Mouse (Mus musculus) hindbrain, embryonic 12.5 days (tissue): ENCODE results near the gene Sirt1. TPM values are rescaled to one million over a fixed set of nuclear protein-coding genes. Genes with fewer than 3 reads are reported as not detected.

Experiments used
- ATAC-seq: fragments of 200-750 bp; cut with Nextera tagmentation; 2 replicates; pipeline ENCODE4 v1.8.0; 2017; ENCODE audit warnings: moderate TSS enrichment; ENCODE audit not compliant: low FRiP score
- H3K27ac ChIP-seq: fragments of 300-500 bp; sonication (generic); 2 replicates; pipeline ENCODE4 v1.5.1; 2016; ENCODE audit warnings: mild to moderate bottlenecking
- H3K27me3 ChIP-seq: fragments of 300-500 bp; sonication (generic); 2 replicates; pipeline ENCODE4 v1.6.1; 2016; ENCODE audit warnings: mild to moderate bottlenecking
- H3K36me3 ChIP-seq: fragments of 300-500 bp; sonication (generic); 2 replicates; pipeline ENCODE4 v1.6.1; 2016; ENCODE audit warnings: mild to moderate bottlenecking
- H3K4me1 ChIP-seq: fragments of 300-500 bp; sonication (generic); 2 replicates; pipeline ENCODE4 v1.6.1; 2016
- H3K4me2 ChIP-seq: fragments of 300-500 bp; sonication (generic); replicated peaks from 2 replicates; pipeline ENCODE4 v1.6.1; 2016; ENCODE audit warnings: mild to moderate bottlenecking
- H3K4me3 ChIP-seq: fragments of 300-500 bp; sonication (generic); 2 replicates; pipeline ENCODE4 v1.5.1; 2016; ENCODE audit warnings: mild to moderate bottlenecking
- H3K9ac ChIP-seq: fragments of 300-500 bp; sonication (generic); 2 replicates; pipeline ENCODE4 v1.6.1; 2016; ENCODE audit warnings: mild to moderate bottlenecking, moderate library complexity
- H3K9me3 ChIP-seq: fragments of 300-500 bp; sonication (generic); replicated peaks from 2 replicates; pipeline ENCODE4 v1.6.1; 2016; ENCODE audit warnings: mild to moderate bottlenecking
- WGBS: fragments of 180-500 bp; shearing (Covaris S2); methylation state at CpG from one replicate; pipeline ENCODE4 v1.1.7; 2016; 5-methylcytosine and 5-hydroxymethylcytosine counted together
- polyA plus RNA-seq: library from polyadenylated mRNA; unstranded; fragments of >200 nt; fragmentation: Nextera tagmentation; extraction: Ambion mirVana; gene quantifications from 2 replicates; pipeline ENCODE4 v1.2.1, GENCODE M21; 2016

Sirt1 gene
- polyA plus RNA-seq, 1 experiment from 2014 or later, result 8.6 TPM

DNA sequence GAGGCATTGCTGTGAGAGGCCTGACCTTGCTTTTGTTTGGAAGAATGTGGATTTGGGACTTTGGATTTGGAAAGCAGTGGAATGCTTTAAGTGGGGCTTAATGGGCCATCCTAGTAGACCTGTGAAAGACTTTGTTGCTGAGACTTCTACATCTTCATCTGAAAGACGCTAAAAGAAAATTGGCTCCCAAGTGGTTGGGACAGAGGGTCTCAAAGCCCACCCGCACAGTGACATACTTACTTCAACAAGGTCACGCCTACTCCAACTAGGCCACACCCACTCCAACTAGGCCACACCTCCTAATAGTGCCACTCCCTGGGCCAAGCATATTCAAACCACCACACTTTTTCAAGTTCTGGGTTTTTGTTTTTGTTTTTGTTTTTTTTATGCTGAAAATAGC is 36.8 kb downstream of the Sirt1 start:
- Histone ChIP-seq H3K4me1 (no peaks in the 10 kb centered on the region), H3K27ac (no peak overlapping the region), H3K9me3 (no peaks in the 10 kb centered on the region), H3K27me3 (no peaks in the 10 kb centered on the region), H3K36me3 (no peaks in the 10 kb centered on the region), H3K4me2 (no peak overlapping the region), H3K9ac (no peak overlapping the region), H3K4me3 (no peak overlapping the region)
- ATAC-seq, result no peak
- WGBS, result 97% methylated on average over 3 of the region's 3 CpGs

DNA sequence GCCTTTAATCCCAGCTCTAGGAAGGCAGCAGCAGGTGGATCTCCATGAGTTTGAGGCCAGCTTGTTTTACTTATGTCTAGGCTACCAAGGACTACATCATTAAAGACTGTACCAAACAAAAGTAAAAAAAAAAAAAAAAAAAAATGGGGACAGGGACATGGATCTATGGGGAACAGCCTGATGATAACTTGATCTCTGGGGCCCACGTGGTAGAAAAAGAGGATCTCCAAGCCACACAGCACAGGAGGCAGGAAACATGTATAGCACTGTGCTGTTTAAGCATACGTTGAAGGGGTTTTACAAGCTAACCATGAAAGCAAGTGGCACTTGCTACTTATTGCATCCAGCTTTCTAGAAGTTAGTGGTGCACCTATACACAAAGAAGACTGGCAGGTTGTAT is 40.2 kb downstream of the Sirt1 start:
- peaks cover 13% of the 10 kb centered on the region for H3K4me1 ChIP-seq
- no peak overlapping the region for H3K9ac ChIP-seq
- no peaks in the 10 kb centered on the region for H3K36me3 ChIP-seq
- H3K4me3 ChIP-seq, result no peak overlapping the region
- no peak overlapping the region for H3K27ac ChIP-seq
- ATAC-seq, result no peak
- no peaks in the 10 kb centered on the region for H3K27me3 ChIP-seq
- no peaks in the 10 kb centered on the region for H3K9me3 ChIP-seq
- H3K4me2 ChIP-seq, result no peak overlapping the region
- 85% methylated on average over 2 of the region's 2 CpGs for WGBS

DNA sequence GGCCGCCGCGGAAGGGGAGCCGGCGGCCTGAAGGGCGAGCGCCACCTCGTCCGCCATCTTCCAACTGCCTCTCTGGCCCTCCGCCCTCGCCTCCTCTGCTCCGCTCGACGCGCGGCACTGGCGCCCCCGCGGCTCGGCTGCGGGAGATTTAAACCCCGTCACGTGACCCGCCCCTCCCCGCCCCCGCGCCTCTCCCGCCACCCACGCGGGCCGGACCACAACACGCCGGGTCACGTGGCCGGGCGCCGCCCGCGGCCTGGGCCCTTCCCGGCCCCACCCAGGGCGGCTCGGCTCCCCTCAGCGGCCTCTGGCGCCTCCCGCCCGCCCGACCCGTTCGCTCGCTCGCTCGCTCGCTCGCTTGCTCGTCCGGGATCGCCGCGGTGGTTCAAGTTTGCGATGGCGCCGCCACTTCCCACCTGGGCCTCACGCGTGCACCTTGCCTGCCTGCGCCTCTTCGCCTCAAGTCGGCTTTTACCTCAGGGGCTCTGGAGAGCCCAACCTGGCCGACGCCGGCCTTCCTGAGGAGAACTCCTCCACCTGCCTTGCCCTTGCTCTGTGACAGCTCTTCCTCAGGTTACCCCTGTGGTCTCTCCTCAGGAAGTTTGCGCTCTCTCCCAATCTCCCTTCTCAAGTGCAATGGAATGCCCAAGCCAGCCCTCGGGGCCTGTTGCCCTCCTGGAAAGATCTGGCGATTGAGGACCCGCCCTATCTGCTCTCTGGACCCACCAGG is 42.4 kb downstream of the Sirt1 start:
- Histone ChIP-seq H3K4me2 (peak overlapping the region; percentile 73), H3K9me3 (no peaks in the 10 kb centered on the region), H3K36me3 (no peaks in the 10 kb centered on the region; the same call in 1 of the 2 replicates), H3K27me3 (no peaks in the 10 kb centered on the region), H3K9ac (peak overlapping the region; percentile 86), H3K27ac (peak overlapping the region; percentile 95), H3K4me3 (peak overlapping the region; percentile 67), H3K4me1 (peaks cover 18% of the 10 kb centered on the region)
- WGBS, result 1% methylated on average over 39 of the region's 74 CpGs
- peak; percentile 97 for ATAC-seq

DNA sequence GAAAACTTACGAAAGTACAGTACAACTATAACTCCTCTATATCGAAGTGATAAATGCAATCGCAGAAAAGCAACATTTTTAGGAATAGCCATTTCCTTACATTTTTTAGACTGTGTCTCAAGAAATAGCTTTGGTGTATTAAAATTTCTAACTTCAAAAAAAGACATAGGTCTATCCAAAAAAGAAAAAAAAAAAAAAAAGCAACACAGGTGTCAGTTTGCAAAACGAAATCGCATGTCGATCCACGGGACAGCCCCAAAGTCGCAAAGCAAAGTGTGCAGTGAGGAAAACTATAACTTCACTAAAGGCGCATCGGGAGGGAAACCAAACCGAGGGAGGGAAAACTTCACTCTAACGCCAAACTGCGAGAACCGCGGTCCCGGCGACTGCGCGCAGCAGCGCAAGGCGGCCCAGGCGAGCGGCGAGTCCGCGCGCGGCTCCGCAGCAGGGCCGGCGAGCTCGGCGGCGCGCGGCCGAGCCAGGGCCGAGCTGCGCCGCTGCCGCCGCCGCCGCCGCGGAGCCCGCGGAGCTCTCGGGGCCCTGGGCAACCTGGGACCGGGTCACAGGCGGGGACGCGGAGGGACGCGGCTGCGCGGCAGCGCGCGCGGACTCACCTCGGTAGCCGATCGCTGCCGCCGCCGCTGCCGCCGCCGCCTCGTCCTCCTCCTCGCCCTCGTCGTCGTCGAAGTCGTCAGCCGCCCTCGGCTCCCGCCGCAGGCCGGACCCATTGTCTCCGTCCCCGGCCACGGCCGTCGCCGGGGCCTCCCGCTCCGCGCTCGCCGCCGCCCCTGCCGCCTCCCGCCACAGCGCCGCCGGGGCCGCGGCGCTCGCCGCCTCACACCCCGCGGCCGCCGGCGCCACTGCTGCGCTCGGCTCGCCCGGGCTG is 43.3 kb downstream of the Sirt1 start:
- H3K4me1 ChIP-seq, result peaks cover 18% of the 10 kb centered on the region
- H3K27me3 ChIP-seq, result no peaks in the 10 kb centered on the region
- H3K36me3 ChIP-seq, result peaks cover 5% of the 10 kb centered on the region; the same call in 1 of the 2 replicates
- no peaks in the 10 kb centered on the region for H3K9me3 ChIP-seq
- peak overlapping the region; percentile 67 for H3K4me3 ChIP-seq
- under 1% methylated on average over 96 of the region's 113 CpGs for WGBS
- H3K27ac ChIP-seq, result peak overlapping the region; percentile 95
- peak overlapping the region; percentile 73 for H3K4me2 ChIP-seq
- peak; percentile 89 for ATAC-seq
- H3K9ac ChIP-seq, result peak overlapping the region; percentile 86

DNA sequence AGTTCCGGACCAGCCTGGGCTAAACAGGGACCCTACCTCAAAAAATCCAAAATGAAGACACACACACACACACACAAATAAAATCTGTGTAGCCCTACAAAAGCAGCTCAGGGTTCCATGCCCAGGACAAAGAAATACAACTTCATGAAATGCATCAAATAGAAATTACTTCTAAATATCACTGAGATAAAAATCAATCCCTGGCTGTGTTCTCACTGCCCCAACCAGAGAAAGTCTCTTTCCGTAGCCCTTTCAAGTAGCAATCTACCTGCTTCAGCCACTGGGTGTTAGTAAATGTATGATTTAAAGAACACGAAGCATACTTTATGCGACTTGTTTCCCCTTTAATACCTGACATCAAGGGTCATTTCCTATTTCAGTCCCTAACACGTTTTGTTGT is 44.2 kb downstream of the Sirt1 start:
- peak overlapping the region; percentile 67 for H3K4me3 ChIP-seq

DNA sequence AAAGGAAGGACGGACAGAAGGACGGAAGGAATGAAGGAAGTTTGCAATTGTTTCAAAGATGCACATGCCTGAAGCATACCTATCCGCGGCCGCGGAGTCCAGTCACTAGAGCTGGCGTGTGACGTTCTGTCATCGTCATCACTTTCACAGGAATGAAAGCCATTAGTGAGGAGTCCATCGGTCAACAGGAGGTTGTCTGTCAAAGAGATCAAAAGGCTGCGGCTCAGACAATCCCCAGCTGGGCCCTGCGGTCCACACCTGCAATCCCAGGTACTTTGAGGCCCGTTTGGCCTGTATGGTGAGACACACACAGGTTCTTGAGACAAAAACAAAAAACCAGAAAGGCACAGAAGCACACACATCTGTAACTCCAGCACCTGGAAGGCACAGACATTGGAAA is 44.6 kb downstream of the Sirt1 start:
- WGBS, result 53% methylated on average over 13 of the region's 13 CpGs
- H3K9ac ChIP-seq, result peak overlapping the region; percentile 41
- H3K4me1 ChIP-seq, result peaks cover 18% of the 10 kb centered on the region
- H3K4me3 ChIP-seq, result peak overlapping the region; percentile 67
- peaks cover 6% of the 10 kb centered on the region; the same call in 1 of the 2 replicates for H3K36me3 ChIP-seq
- no peak for ATAC-seq
- no peaks in the 10 kb centered on the region for H3K9me3 ChIP-seq
- no peaks in the 10 kb centered on the region for H3K27me3 ChIP-seq
- H3K27ac ChIP-seq, result no peak overlapping the region
- H3K4me2 ChIP-seq, result peak overlapping the region; percentile 73

More for the DNA sequence above, 44.2 kb downstream of the Sirt1 start:
- WGBS, result 24% methylated on average over 5 of the region's 5 CpGs
- peaks cover 6% of the 10 kb centered on the region; the same call in 1 of the 2 replicates for H3K36me3 ChIP-seq
- H3K27ac ChIP-seq, result no peak overlapping the region
- H3K4me2 ChIP-seq, result peak overlapping the region; percentile 73
- no peak for ATAC-seq
- H3K4me1 ChIP-seq, result peaks cover 18% of the 10 kb centered on the region
- H3K9ac ChIP-seq, result peak overlapping the region; percentile 41
- H3K27me3 ChIP-seq, result no peaks in the 10 kb centered on the region
- no peaks in the 10 kb centered on the region for H3K9me3 ChIP-seq

DNA sequence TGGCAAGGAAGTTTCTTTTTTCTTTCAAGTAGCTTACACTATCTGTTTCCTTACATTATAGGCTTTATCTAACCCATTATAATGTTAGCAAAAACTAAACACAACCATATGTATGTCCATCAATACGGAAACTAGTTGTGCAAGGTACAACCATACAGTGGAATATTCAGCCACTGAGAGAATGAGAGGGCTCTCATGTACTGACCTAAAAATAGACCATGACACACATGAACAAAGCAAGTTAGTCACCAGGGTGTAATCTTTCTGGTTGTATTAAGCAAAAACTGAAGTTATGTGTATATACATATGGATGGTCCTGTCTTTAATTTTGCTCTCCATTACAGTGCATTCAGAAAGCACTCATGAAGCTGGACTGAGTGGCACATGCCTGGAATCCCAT is 54.4 kb downstream of the Sirt1 start:
- Histone ChIP-seq H3K36me3 (peaks cover 50% of the 10 kb centered on the region), H3K4me1 (no peaks in the 10 kb centered on the region), H3K27ac (no peak overlapping the region), H3K9me3 (no peaks in the 10 kb centered on the region), H3K27me3 (no peaks in the 10 kb centered on the region), H3K4me2 (no peak overlapping the region), H3K4me3 (no peak overlapping the region), H3K9ac (no peak overlapping the region)
- WGBS, result 100% methylated on average over 1 of the region's 1 CpGs
- no peak for ATAC-seq

DNA sequence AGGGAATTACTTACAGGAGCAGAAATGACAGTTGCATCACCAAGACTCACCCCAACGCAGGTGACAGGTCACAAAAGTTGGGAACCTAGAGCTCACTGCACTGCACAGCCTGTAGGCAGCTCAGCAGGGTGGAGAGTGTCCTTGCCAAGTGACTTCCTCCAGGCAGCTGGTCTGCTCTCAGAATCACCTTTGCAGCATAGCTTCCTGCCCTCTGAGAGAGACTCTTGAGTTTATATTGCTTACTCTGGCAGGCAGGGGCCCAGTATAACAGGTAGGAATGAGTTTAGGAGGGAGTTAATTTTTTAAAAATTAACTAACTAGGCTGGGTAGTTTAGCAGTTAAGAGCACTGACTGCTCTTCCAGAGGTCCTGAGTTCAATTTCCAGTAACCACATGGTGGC is 67.8 kb downstream of the Sirt1 start:
- Histone ChIP-seq H3K9ac (no peak overlapping the region), H3K4me3 (no peak overlapping the region), H3K4me1 (no peaks in the 10 kb centered on the region), H3K9me3 (no peaks in the 10 kb centered on the region), H3K27ac (no peak overlapping the region), H3K4me2 (no peak overlapping the region), H3K36me3 (peaks cover 53% of the 10 kb centered on the region), H3K27me3 (no peaks in the 10 kb centered on the region)
- no peak for ATAC-seq
- 95% methylated on average over 1 of the region's 1 CpGs for WGBS

DNA sequence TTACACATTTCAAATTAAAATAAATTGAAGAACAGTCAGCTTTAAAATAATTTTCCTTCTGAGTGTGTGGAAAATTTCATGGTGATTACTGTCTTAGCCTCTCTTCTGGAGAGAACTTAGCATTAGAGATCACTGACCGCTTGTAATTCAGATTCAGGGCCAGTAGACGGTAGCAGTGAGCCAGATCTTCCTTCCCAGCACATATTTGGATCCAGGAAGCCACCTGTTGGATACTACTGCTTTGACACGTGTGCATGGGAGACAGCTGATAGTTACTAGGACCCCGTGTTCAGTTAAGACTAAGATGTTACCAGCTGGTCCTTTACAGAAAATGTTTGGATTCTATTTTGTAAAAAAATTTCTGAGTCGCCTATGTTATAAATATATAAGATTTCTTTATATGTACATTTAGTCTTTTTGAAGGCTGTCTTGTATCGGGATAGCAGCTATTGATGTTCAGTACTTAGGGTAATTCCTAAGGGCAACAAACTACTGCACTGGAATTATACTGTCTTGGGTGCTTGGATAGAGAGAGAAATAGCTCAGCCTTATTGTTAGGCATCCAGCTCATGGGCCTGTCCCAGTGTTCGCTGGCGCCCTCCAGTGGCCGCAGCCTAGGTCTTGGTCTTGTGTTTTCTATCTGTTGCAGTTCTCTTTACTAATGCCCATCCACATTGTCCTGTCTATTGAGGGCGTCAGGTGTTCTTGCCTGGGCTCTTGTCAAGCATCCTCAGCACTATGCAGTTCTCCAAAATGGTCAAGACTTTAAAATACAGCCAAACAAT is 72.7 kb downstream of the Sirt1 start:
- no peaks in the 10 kb centered on the region for H3K4me1 ChIP-seq
- H3K4me2 ChIP-seq, result no peak overlapping the region
- 46% methylated on average over 10 of the region's 10 CpGs for WGBS
- H3K36me3 ChIP-seq, result peaks cover 47% of the 10 kb centered on the region
- H3K9me3 ChIP-seq, result no peaks in the 10 kb centered on the region
- H3K4me3 ChIP-seq, result no peak overlapping the region
- H3K27me3 ChIP-seq, result no peaks in the 10 kb centered on the region
- no peak overlapping the region for H3K27ac ChIP-seq
- ATAC-seq, result no peak
- no peak overlapping the region for H3K9ac ChIP-seq

DNA sequence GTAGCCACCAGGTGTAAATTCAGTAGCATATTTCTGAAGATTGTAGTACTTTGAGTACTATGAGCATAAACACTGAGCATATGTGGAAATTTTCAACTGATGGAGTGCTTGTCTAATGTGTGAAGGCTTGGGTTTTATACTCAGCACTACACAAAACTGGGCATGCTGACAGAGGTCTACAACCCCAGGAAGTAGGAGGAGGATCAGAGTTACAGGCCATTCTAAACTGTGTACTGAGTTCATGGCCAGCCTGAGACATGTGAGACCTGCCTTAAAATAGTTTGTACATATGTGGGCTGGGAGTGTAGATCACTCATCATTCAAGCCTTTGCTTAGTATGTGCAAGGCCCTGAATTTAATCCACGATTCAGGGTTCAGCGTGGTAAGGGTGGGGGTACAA is 79.1 kb downstream of the Sirt1 start:
- Histone ChIP-seq H3K9ac (no peak overlapping the region), H3K4me3 (no peak overlapping the region), H3K9me3 (no peaks in the 10 kb centered on the region), H3K4me1 (no peaks in the 10 kb centered on the region), H3K27ac (no peak overlapping the region), H3K36me3 (peaks cover 42% of the 10 kb centered on the region), H3K4me2 (no peak overlapping the region), H3K27me3 (no peaks in the 10 kb centered on the region)
- no peak for ATAC-seq
- WGBS, result 96% methylated on average over 2 of the region's 2 CpGs

DNA sequence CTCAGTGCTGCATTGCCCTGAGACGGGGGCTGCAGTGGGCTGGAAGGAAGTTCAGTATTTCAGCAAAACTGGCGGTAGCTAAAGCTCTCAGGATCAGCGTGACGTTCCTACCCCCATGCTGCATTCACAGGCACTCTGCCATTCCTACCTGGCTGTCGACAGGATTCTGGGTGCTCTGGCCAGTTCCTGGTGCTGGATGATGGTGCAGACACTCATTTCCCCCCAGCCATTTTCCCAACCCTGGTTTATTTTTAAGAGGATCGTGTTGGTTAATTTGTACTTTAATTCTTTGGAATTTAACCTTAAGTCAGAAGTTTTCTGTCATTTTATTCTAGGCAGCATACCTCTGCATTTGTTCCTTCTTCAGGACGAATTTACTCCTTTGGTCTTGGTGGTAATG is 98.7 kb downstream of the Sirt1 start:
- no peaks in the 10 kb centered on the region for H3K9me3 ChIP-seq
- H3K4me1 ChIP-seq, result no peaks in the 10 kb centered on the region
- H3K27me3 ChIP-seq, result no peaks in the 10 kb centered on the region
- WGBS, result 91% methylated on average over 7 of the region's 7 CpGs
- H3K4me3 ChIP-seq, result no peak overlapping the region
- no peak for ATAC-seq
- no peak overlapping the region for H3K27ac ChIP-seq
- no peak overlapping the region for H3K4me2 ChIP-seq
- H3K36me3 ChIP-seq, result peaks cover 57% of the 10 kb centered on the region
- H3K9ac ChIP-seq, result no peak overlapping the region

DNA sequence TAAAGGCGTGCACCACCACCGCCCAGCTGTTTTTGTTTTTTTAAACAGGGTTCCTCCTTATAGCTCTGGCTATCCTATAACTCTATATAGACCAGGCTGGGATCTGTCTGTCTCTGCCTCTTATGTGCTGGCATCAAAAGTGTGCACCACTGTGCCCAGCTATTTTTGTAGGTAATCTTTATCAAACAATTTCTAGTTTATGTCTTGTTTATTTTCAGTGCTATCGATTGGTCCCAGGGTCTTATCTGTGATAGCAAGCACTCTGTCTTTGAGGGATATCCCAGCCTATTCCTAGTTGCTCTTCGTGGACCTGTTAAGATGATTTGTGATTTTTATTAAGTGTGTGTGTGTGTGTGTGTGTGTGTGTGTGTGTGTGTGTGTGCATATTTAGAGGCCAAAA is 99.1 kb downstream of the Sirt1 start:
- Histone ChIP-seq H3K4me2 (no peak overlapping the region), H3K27me3 (no peaks in the 10 kb centered on the region), H3K36me3 (peaks cover 57% of the 10 kb centered on the region), H3K9ac (no peak overlapping the region), H3K4me1 (no peaks in the 10 kb centered on the region), H3K27ac (no peak overlapping the region), H3K9me3 (no peaks in the 10 kb centered on the region), H3K4me3 (no peak overlapping the region)
- 91% methylated on average over 4 of the region's 4 CpGs for WGBS
- ATAC-seq, result no peak
